Mouse (Mus musculus) neural tube, embryonic 13.5 days (tissue): ENCODE data around the gene Sdhb. TPM values are rescaled to one million over a fixed set of nuclear protein-coding genes. Genes with fewer than 3 reads are reported as not detected.

Experiments
- ATAC-seq: fragments of 200-750 bp; cut with Nextera tagmentation; 2 replicates; pipeline ENCODE4 v1.8.0; 2017; ENCODE audit warnings: low read depth, mild to moderate bottlenecking, moderate TSS enrichment, moderate library complexity
- H3K27ac ChIP-seq: fragments of 300-500 bp; sonication (generic); replicated peaks from 2 replicates; pipeline ENCODE4 v1.5.1; 2015; ENCODE audit warnings: moderate library complexity, mild to moderate bottlenecking, inconsistent platforms
- H3K27me3 ChIP-seq: fragments of 300-500 bp; sonication (generic); 2 replicates; pipeline ENCODE4 v1.6.1; 2015; ENCODE audit warnings: mild to moderate bottlenecking, inconsistent platforms
- H3K36me3 ChIP-seq: fragments of 300-500 bp; sonication (generic); 2 replicates; pipeline ENCODE4 v1.6.1; 2015; ENCODE audit warnings: mild to moderate bottlenecking, inconsistent platforms
- H3K4me1 ChIP-seq: fragments of 300-500 bp; sonication (generic); replicated peaks from 2 replicates; pipeline ENCODE4 v1.6.1; 2015; ENCODE audit warnings: inconsistent platforms
- H3K4me2 ChIP-seq: fragments of 300-500 bp; sonication (generic); 2 replicates; pipeline ENCODE4 v1.6.1; 2015; ENCODE audit warnings: inconsistent platforms, mild to moderate bottlenecking, moderate library complexity
- H3K4me3 ChIP-seq: fragments of 300-500 bp; sonication (generic); 2 replicates; pipeline ENCODE4 v1.5.1; 2015; ENCODE audit warnings: mild to moderate bottlenecking, inconsistent platforms
- H3K9ac ChIP-seq: fragments of 300-500 bp; sonication (generic); 2 replicates; pipeline ENCODE4 v1.6.1; 2015; ENCODE audit warnings: moderate library complexity, mild to moderate bottlenecking, inconsistent platforms
- H3K9me3 ChIP-seq: fragments of 300-500 bp; sonication (generic); 2 replicates; pipeline ENCODE4 v1.6.1; 2016; ENCODE audit warnings: inconsistent platforms
- WGBS: fragments of 180-500 bp; shearing (Covaris S2); methylation state at CpG from one replicate; pipeline ENCODE4 v1.1.7; 2015; 5-methylcytosine and 5-hydroxymethylcytosine counted together
- polyA plus RNA-seq: library from polyadenylated mRNA; unstranded; fragments of >200 nt; fragmentation: Nextera tagmentation; extraction: Ambion mirVana; gene quantifications from 2 replicates; pipeline ENCODE4 v1.2.1, GENCODE M21; 2015

Gene Sdhb
- polyA plus RNA-seq, 1 experiment from 2014 or later = 497 TPM

GRCm38 (mm10) chr4:140963941-140964597, 3.1 kb downstream of the Sdhb start:
- peaks cover 30% of the 10 kb centered on the region for H3K36me3 ChIP-seq

GRCm38 (mm10) chr4:140964620-140965019, 3.6 kb downstream of the Sdhb start:
- peaks cover 39% of the 10 kb centered on the region for H3K4me1 ChIP-seq
- ATAC-seq = 0 out of 2 replicates have a peak, but pooled peaks have one; percentile 1

More at GRCm38 (mm10) chr4:140963941-140964597, 3.1 kb downstream of the Sdhb start:
- H3K4me1 ChIP-seq = peaks cover 39% of the 10 kb centered on the region
- 83% methylated on average over 9 of the region's 9 CpGs for WGBS
- no peak overlapping the region for H3K9ac ChIP-seq
- H3K27ac ChIP-seq = 0 out of 2 replicates have a peak overlapping the region, but pooled peaks have one; percentile 9
- H3K9me3 ChIP-seq = no peaks in the 10 kb centered on the region
- H3K4me2 ChIP-seq = no peak overlapping the region
- no peak overlapping the region for H3K4me3 ChIP-seq
- H3K27me3 ChIP-seq = no peaks in the 10 kb centered on the region
- no peak for ATAC-seq

GRCm38 (mm10) chr4:140967386-140968159, 6.6 kb downstream of the Sdhb start:
- Histone ChIP-seq H3K9me3 (no peaks in the 10 kb centered on the region), H3K9ac (no peak overlapping the region), H3K27me3 (no peaks in the 10 kb centered on the region), H3K36me3 (peaks cover 65% of the 10 kb centered on the region), H3K4me1 (peaks cover 23% of the 10 kb centered on the region), H3K4me2 (no peak overlapping the region), H3K27ac (no peak overlapping the region), H3K4me3 (no peak overlapping the region)
- 88% methylated on average over 11 of the region's 11 CpGs for WGBS
- ATAC-seq = no peak

More at GRCm38 (mm10) chr4:140964620-140965019, 3.6 kb downstream of the Sdhb start:
- no peak overlapping the region for H3K9ac ChIP-seq
- H3K27ac ChIP-seq = peak overlapping the region; percentile 9; the same call in 1 of the 2 replicates
- no peaks in the 10 kb centered on the region for H3K27me3 ChIP-seq
- H3K9me3 ChIP-seq = no peaks in the 10 kb centered on the region
- peaks cover 36% of the 10 kb centered on the region for H3K36me3 ChIP-seq
- no peak overlapping the region for H3K4me3 ChIP-seq
- no peak overlapping the region for H3K4me2 ChIP-seq
- 10% methylated on average over 7 of the region's 7 CpGs for WGBS

GRCm38 (mm10) chr4:140971691-140972090, 10.7 kb downstream of the Sdhb start:
- ATAC-seq = no peak
- Histone ChIP-seq H3K4me1 (no peaks in the 10 kb centered on the region), H3K9ac (no peak overlapping the region), H3K9me3 (no peaks in the 10 kb centered on the region), H3K27me3 (no peaks in the 10 kb centered on the region), H3K4me2 (no peak overlapping the region), H3K36me3 (peaks cover 98% of the 10 kb centered on the region), H3K4me3 (no peak overlapping the region), H3K27ac (no peak overlapping the region)
- 89% methylated on average over 13 of the region's 13 CpGs for WGBS

GRCm38 (mm10) chr4:140974408-140974807, 13.4 kb downstream of the Sdhb start:
- no peaks in the 10 kb centered on the region for H3K4me1 ChIP-seq
- ATAC-seq = no peak
- H3K4me3 ChIP-seq = no peak overlapping the region
- H3K9ac ChIP-seq = no peak overlapping the region
- peaks cover 100% of the 10 kb centered on the region for H3K36me3 ChIP-seq
- no peaks in the 10 kb centered on the region for H3K27me3 ChIP-seq
- no peak overlapping the region for H3K4me2 ChIP-seq
- 95% methylated on average over 6 of the region's 6 CpGs for WGBS
- H3K9me3 ChIP-seq = no peaks in the 10 kb centered on the region
- H3K27ac ChIP-seq = no peak overlapping the region

GRCm38 (mm10) chr4:140975356-140975755, 14.4 kb downstream of the Sdhb start:
- ATAC-seq = no peak
- H3K4me2 ChIP-seq = no peak overlapping the region
- peaks cover 100% of the 10 kb centered on the region for H3K36me3 ChIP-seq
- H3K27ac ChIP-seq = no peak overlapping the region
- H3K27me3 ChIP-seq = no peaks in the 10 kb centered on the region
- no peaks in the 10 kb centered on the region for H3K4me1 ChIP-seq
- H3K9me3 ChIP-seq = no peaks in the 10 kb centered on the region
- H3K9ac ChIP-seq = no peak overlapping the region
- H3K4me3 ChIP-seq = no peak overlapping the region
- WGBS = 96% methylated on average over 7 of the region's 7 CpGs

- WGBS = 89% methylated on average over 10 of the region's 10 CpGs
- Histone ChIP-seq H3K27ac (no peak overlapping the region), H3K4me3 (no peak overlapping the region), H3K9ac (no peak overlapping the region), H3K27me3 (no peaks in the 10 kb centered on the region), H3K36me3 (peaks cover 91% of the 10 kb centered on the region), H3K4me1 (no peaks in the 10 kb centered on the region), H3K9me3 (no peaks in the 10 kb centered on the region), H3K4me2 (no peak overlapping the region)
- ATAC-seq = no peak
Measured at GRCm38 (mm10) chr4:140977278-140977677, 16.3 kb downstream of the Sdhb start.

GRCm38 (mm10) chr4:140977886-140978692, 17.1 kb downstream of the Sdhb start:
- WGBS = 93% methylated on average over 14 of the region's 14 CpGs
- H3K4me2 ChIP-seq = no peak overlapping the region
- no peaks in the 10 kb centered on the region for H3K27me3 ChIP-seq
- no peak for ATAC-seq
- peaks cover 3% of the 10 kb centered on the region; the same call in 1 of the 2 replicates for H3K4me1 ChIP-seq
- H3K27ac ChIP-seq = no peak overlapping the region
- no peaks in the 10 kb centered on the region for H3K9me3 ChIP-seq
- no peak overlapping the region for H3K9ac ChIP-seq
- peaks cover 83% of the 10 kb centered on the region for H3K36me3 ChIP-seq
- no peak overlapping the region for H3K4me3 ChIP-seq

GRCm38 (mm10) chr4:140981605-140982004, 20.6 kb downstream of the Sdhb start:
- no peak for ATAC-seq
- Histone ChIP-seq H3K27me3 (no peaks in the 10 kb centered on the region), H3K9ac (no peak overlapping the region), H3K4me3 (no peak overlapping the region), H3K9me3 (no peaks in the 10 kb centered on the region), H3K27ac (no peak overlapping the region), H3K4me2 (no peak overlapping the region), H3K4me1 (peaks cover 19% of the 10 kb centered on the region), H3K36me3 (peaks cover 47% of the 10 kb centered on the region)
- WGBS = 96% methylated on average over 2 of the region's 2 CpGs

GRCm38 (mm10) chr4:140982808-140983207, 21.8 kb downstream of the Sdhb start:
- Histone ChIP-seq H3K27me3 (no peaks in the 10 kb centered on the region), H3K27ac (peak overlapping the region; percentile 57), H3K4me1 (peaks cover 25% of the 10 kb centered on the region), H3K9ac (no peak overlapping the region), H3K9me3 (no peaks in the 10 kb centered on the region), H3K4me2 (no peak overlapping the region), H3K36me3 (peaks cover 35% of the 10 kb centered on the region), H3K4me3 (no peak overlapping the region)
- no peak for ATAC-seq
- 65% methylated on average over 4 of the region's 4 CpGs for WGBS

- H3K36me3 ChIP-seq = peaks cover 29% of the 10 kb centered on the region
- H3K27ac ChIP-seq = peak overlapping the region; percentile 57
- H3K9ac ChIP-seq = peak overlapping the region; percentile 35; the same call in 1 of the 2 replicates
- H3K4me1 ChIP-seq = peaks cover 31% of the 10 kb centered on the region
- H3K4me2 ChIP-seq = no peak overlapping the region
- no peaks in the 10 kb centered on the region for H3K9me3 ChIP-seq
- no peak for ATAC-seq
- H3K27me3 ChIP-seq = no peaks in the 10 kb centered on the region
- no peak overlapping the region for H3K4me3 ChIP-seq
- 16% methylated on average over 9 of the region's 9 CpGs for WGBS
Measured at GRCm38 (mm10) chr4:140983442-140983841, 22.4 kb downstream of the Sdhb start.

- peaks cover 42% of the 10 kb centered on the region for H3K4me1 ChIP-seq
- no peak overlapping the region for H3K27ac ChIP-seq
- ATAC-seq = no peak
- peaks cover 18% of the 10 kb centered on the region for H3K36me3 ChIP-seq
- no peak overlapping the region for H3K9ac ChIP-seq
- WGBS = 85% methylated on average over 6 of the region's 6 CpGs
- no peaks in the 10 kb centered on the region for H3K9me3 ChIP-seq
- H3K27me3 ChIP-seq = no peaks in the 10 kb centered on the region
- H3K4me3 ChIP-seq = no peak overlapping the region
- H3K4me2 ChIP-seq = no peak overlapping the region
Measured at GRCm38 (mm10) chr4:140984544-140984943, 23.5 kb downstream of the Sdhb start.
